Mouse (Mus musculus): ENCODE measurements at regions not wholly inside any gene's neighbourhood (a gene's known extent, or its start where the extent isn't known, plus 50 kb on each side); places are given as distances from the start of the nearest gene placed in this dataset.

- no peak for ATAC-seq (replicated peaks; ENCODE audit: poor library complexity)
These were observed 232.0 kb downstream of the Wdr72 start for GRCm38 (mm10) chr9:74342176-74342575.

- ATAC-seq (replicated peaks; ENCODE audit: poor library complexity), result no peak
These were observed 234.9 kb downstream of the Wdr72 start for GRCm38 (mm10) chr9:74345027-74345426.

- no peak for ATAC-seq (replicated peaks; ENCODE audit: poor library complexity)
These were observed 238.6 kb downstream of the Wdr72 start for GRCm38 (mm10) chr9:74348776-74349175.

- ATAC-seq (replicated peaks; ENCODE audit: poor library complexity), result no peak
These were observed 255.8 kb downstream of the Wdr72 start for GRCm38 (mm10) chr9:74365930-74366438.

GRCm38 (mm10) chr9:74376191-74376590 lies 266.0 kb downstream of the Wdr72 start:
- no peak for ATAC-seq (replicated peaks; ENCODE audit: poor library complexity)

GRCm38 (mm10) chr9:74377204-74377603 lies 267.0 kb downstream of the Wdr72 start:
- ATAC-seq (replicated peaks; ENCODE audit: poor library complexity), result no peak

- no peak for ATAC-seq (replicated peaks; ENCODE audit: poor library complexity)
These were observed 274.2 kb downstream of the Wdr72 start for GRCm38 (mm10) chr9:74384206-74384896.

- ATAC-seq (replicated peaks; ENCODE audit: poor library complexity), result peak; percentile 85
These were observed 315.4 kb downstream of the Wdr72 start for GRCm38 (mm10) chr9:74425594-74425993.

- no peak for ATAC-seq (replicated peaks; ENCODE audit: poor library complexity)
These were observed 339.8 kb downstream of the Wdr72 start for GRCm38 (mm10) chr9:74449981-74450380.

- no peak for ATAC-seq (replicated peaks; ENCODE audit: poor library complexity)
These were observed 350.9 kb downstream of the Wdr72 start for GRCm38 (mm10) chr9:74461084-74461483.

GRCm38 (mm10) chr9:74476830-74477229 lies 366.7 kb downstream of the Wdr72 start:
- ATAC-seq (replicated peaks; ENCODE audit: poor library complexity), result no peak

- ATAC-seq (replicated peaks; ENCODE audit: poor library complexity), result no peak
These were observed 369.1 kb downstream of the Wdr72 start for GRCm38 (mm10) chr9:74479273-74479672.

GRCm38 (mm10) chr9:74513887-74514286 lies 347.8 kb upstream of the Onecut1 start:
- ATAC-seq (replicated peaks; ENCODE audit: poor library complexity), result no peak

- no peak for ATAC-seq (replicated peaks; ENCODE audit: poor library complexity)
These were observed 333.2 kb upstream of the Onecut1 start for GRCm38 (mm10) chr9:74528550-74528949.

- ATAC-seq (replicated peaks; ENCODE audit: poor library complexity), result peak; percentile 61; the same call in 1 of the 2 replicates
These were observed 331.4 kb upstream of the Onecut1 start for GRCm38 (mm10) chr9:74530317-74530716.

GRCm38 (mm10) chr9:74530748-74531147 lies 331.0 kb upstream of the Onecut1 start:
- no peak for ATAC-seq (replicated peaks; ENCODE audit: poor library complexity)

GRCm38 (mm10) chr9:74531986-74532385 lies 329.7 kb upstream of the Onecut1 start:
- no peak for ATAC-seq (replicated peaks; ENCODE audit: poor library complexity)

- no peak for ATAC-seq (replicated peaks; ENCODE audit: poor library complexity)
These were observed 326.7 kb upstream of the Onecut1 start for GRCm38 (mm10) chr9:74534976-74535375.

GRCm38 (mm10) chr9:74556116-74556515 lies 305.6 kb upstream of the Onecut1 start:
- no peak for ATAC-seq (replicated peaks; ENCODE audit: poor library complexity)

- no peak for ATAC-seq (replicated peaks; ENCODE audit: poor library complexity)
These were observed 269.0 kb upstream of the Onecut1 start for GRCm38 (mm10) chr9:74592757-74593156.

GRCm38 (mm10) chr9:74593970-74594369 lies 267.8 kb upstream of the Onecut1 start:
- ATAC-seq (replicated peaks; ENCODE audit: poor library complexity), result no peak

- no peak for ATAC-seq (replicated peaks; ENCODE audit: poor library complexity)
These were observed 257.3 kb upstream of the Onecut1 start for GRCm38 (mm10) chr9:74604415-74604814.

GRCm38 (mm10) chr9:74621957-74622356 lies 239.8 kb upstream of the Onecut1 start:
- ATAC-seq (replicated peaks; ENCODE audit: poor library complexity), result no peak
